Comparison of ENCODE assay signal across 17 mouse cellular contexts in the genomic region with DNA sequence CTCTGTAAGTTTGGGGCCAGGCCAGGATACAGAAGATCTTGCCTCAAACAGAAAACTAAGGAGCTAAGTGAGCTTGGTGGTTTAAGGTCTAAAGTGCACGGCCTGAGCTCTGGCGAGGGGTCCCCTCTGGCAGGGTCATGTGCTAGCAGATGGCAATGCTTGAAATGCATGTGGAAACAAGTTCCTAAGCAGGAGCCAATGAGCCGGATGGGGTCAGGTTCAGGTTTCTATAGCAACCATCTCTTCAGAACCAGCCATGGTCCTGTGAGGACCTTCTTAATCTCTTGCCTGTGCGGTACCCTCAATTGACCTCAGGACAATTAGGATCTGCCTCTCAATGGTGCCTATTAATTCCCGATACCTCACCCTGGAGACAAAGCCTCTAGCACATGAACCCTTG. TPM values are rescaled to one million over a fixed set of nuclear protein-coding genes. Genes with fewer than 3 reads are reported as not detected.
"Had no signal": no experiment of that assay in that cellular context is flagged by ENCODE, and none has a peak within 500 bp of the region (broad histone marks: within the 10 kb centered on the region; RNA-seq: fewer than 3 reads in every experiment).

No protein-coding gene starts in this region.

- H3K4me1 ChIP-seq: liver, embryonic 15.5 days had no signal

- H3K27me3 ChIP-seq: liver, embryonic 15.5 days; neural tube, embryonic 13.5 days had no signal

- H3K9me3 ChIP-seq: limb, embryonic 10.5 days; liver, embryonic 15.5 days; neural tube, embryonic 13.5 days had no signal

- H3K36me3 ChIP-seq: limb, embryonic 10.5 days; liver, embryonic 15.5 days; neural tube, embryonic 13.5 days had no signal

- DNase-seq: kidney, adult 18-20 months; kidney, postnatal 10 days; kidney, postnatal 4 days; lung, adult 2 months; lung, postnatal 36 days; right cerebral cortex, adult 18-20 months; right cerebral cortex, postnatal 25 days; thymus, postnatal 4 days had no signal

- H3K4me2 ChIP-seq: liver, embryonic 11.5 days; liver, embryonic 15.5 days; neural tube, embryonic 13.5 days had no signal

- ATAC-seq: lung, postnatal 0 days had no signal

- H3K27ac ChIP-seq: layer of hippocampus, adult 2 months; limb, embryonic 10.5 days; liver, embryonic 15.5 days; neural tube, embryonic 13.5 days; stomach, postnatal 0 days had no signal

- H3K4me3 ChIP-seq: layer of hippocampus, adult 2 months; limb, embryonic 10.5 days; liver, embryonic 15.5 days; neural tube, embryonic 13.5 days had no signal

- H3K9ac ChIP-seq: liver, embryonic 15.5 days; neural tube, embryonic 13.5 days had no signal

RNA-seq across cellular contexts. Expression of a gene that starts 56.6 kb away (rescaled TPM):
- polyA plus RNA-seq: kidney, embryonic 14.5 days; limb, embryonic 10.5 days; liver, embryonic 11.5 days; liver, embryonic 15.5 days; lung, adult 2 months; lung, postnatal 0 days; neural tube, embryonic 13.5 days; small intestine, adult 2 months; stomach, postnatal 0 days had no signal
